Mouse (Mus musculus) liver, postnatal 0 days (tissue): Measurements from ENCODE around the gene Banp.

Experiments used
- CTCF ChIP-seq: sonication (generic); IDR thresholded peaks from 2 replicates; pipeline ENCODE4 v1.5.1; 2016; ENCODE audit warnings: antibody characterized with exemption, low read depth
- EP300 ChIP-seq: IDR thresholded peaks from 2 replicates; pipeline ENCODE4 v1.6.1; 2016; ENCODE audit warnings: antibody characterized with exemption, low read depth, mild to moderate bottlenecking

DNA sequence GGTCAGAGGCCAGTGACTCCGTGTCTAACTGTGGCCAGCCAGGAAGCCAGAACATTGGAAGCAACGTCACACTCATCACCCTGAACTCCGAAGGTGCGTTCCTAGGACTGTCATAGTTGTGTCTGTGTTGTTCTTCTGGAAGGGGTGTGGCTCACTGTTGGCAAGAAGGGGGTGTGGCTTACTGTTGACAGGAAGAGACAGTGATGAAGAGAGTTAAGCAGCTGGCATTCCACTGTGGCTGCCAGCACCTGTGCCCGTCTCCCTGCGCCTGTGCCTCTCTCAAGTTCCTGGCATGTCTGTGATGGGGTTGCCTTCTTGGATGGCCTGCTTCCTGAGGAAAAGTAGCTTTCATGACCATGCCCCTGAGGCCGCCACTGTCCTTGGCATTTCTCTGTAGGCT, 42.1 kb downstream of the Banp start:
- TF ChIP-seq CTCF (no peak), EP300 (no peak)
